ENCODE assay signal across 9 mouse cellular contexts in genomic region chr6:41091177-41091829, GRCm38 (mm10). TPM values are rescaled to one million over a fixed set of nuclear protein-coding genes. Genes with fewer than 3 reads are reported as not detected.
DNase-seq lines count a peak whose midpoint lies in the region; ATAC-seq and TF ChIP-seq lines count a peak whose summit lies in the region.
"Had no signal": no experiment of that assay in that cellular context is flagged by ENCODE, and none has a peak within 500 bp of the region (broad histone marks: within the 10 kb centered on the region; RNA-seq: fewer than 3 reads in every experiment).

No protein-coding gene starts in this region.

- H3K9ac ChIP-seq in kidney, postnatal 0 days (ENCODE audit: low read depth, low read length) = no peak overlapping the region
- H3K9ac ChIP-seq in midbrain, embryonic 13.5 days (replicated peaks) = no peak overlapping the region

- ATAC-seq in kidney, postnatal 0 days (replicated peaks; ENCODE audit: low FRiP score, low read depth) = no peak
- no peak; the same call in none of the 2 replicates for ATAC-seq in G1E (ENCODE audit: extremely low read depth, insufficient number of reproducible peaks, low FRiP score, poor library complexity, severe bottlenecking)
- 0 out of 2 replicates have a peak, but pooled peaks have one; percentile 60 for ATAC-seq in midbrain, embryonic 13.5 days

- DNase-seq in kidney, postnatal 0 days (ENCODE audit: low spot score) = peak; percentile 47
- no peak for DNase-seq in kidney, adult 8-10 months
- no peak for DNase-seq in G1E (ENCODE audit: low spot score)
- DNase-seq in c-Kit-positive CD71-positive TER-119-positive erythroid progenitor cells, embryonic 14.5 days (ENCODE audit: low spot score) = no peak
- DNase-seq in cerebellum, adult 11-12 months = no peak
- no peak for DNase-seq in adrenal gland, postnatal 10 days

- peak; percentile 61 for TF ChIP-seq CTCF in kidney, postnatal 0 days (IDR thresholded peaks at IDR 0.05; ENCODE audit: low read depth)
- 0 out of 2 replicates have a peak, but pooled peaks have one; percentile 11 for TF ChIP-seq CTCF in G1E (IDR thresholded peaks at IDR 0.05; ENCODE audit: low read depth, low read length)
- TF ChIP-seq CTCF in cortical plate, adult 2 months (IDR thresholded peaks at IDR 0.05; ENCODE audit: extremely low read depth, insufficient read depth, low read length) = peak; percentile 60

- WGBS in kidney, postnatal 0 days = 38% methylated on average over 4 of the region's 4 CpGs
- 59% methylated on average over 4 of the region's 4 CpGs for WGBS in midbrain, embryonic 13.5 days

- H3K4me3 ChIP-seq in kidney, postnatal 0 days (replicated peaks; ENCODE audit: low read depth, low read length) = no peak overlapping the region
- no peak overlapping the region for H3K4me3 ChIP-seq in G1E (ENCODE audit: low read depth, low read length)
- H3K4me3 ChIP-seq in cortical plate, adult 2 months (ENCODE audit: insufficient read depth, low read length) = no peak overlapping the region
- H3K4me3 ChIP-seq in midbrain, embryonic 13.5 days (replicated peaks) = no peak overlapping the region

- H3K4me1 ChIP-seq in kidney, postnatal 0 days (replicated peaks; ENCODE audit: insufficient read depth, low read length) = no peaks in the 10 kb centered on the region
- H3K4me1 ChIP-seq in G1E (ENCODE audit: insufficient read depth, low read depth, low read length) = peaks cover 21% of the 10 kb centered on the region
- no peaks in the 10 kb centered on the region for H3K4me1 ChIP-seq in cortical plate, adult 2 months (ENCODE audit: control insufficient read depth, insufficient read depth, low read length)
- no peaks in the 10 kb centered on the region for H3K4me1 ChIP-seq in midbrain, embryonic 13.5 days (replicated peaks)

- no peaks in the 10 kb centered on the region for H3K9me3 ChIP-seq in kidney, postnatal 0 days (replicated peaks; ENCODE audit: low read length)
- no peaks in the 10 kb centered on the region for H3K9me3 ChIP-seq in G1E (replicated peaks)
- no peaks in the 10 kb centered on the region for H3K9me3 ChIP-seq in midbrain, embryonic 13.5 days

- H3K27me3 ChIP-seq in kidney, postnatal 0 days (ENCODE audit: insufficient read depth, low read length) = no peaks in the 10 kb centered on the region
- H3K27me3 ChIP-seq in G1E (ENCODE audit: insufficient read depth, low read length) = peaks cover 9% of the 10 kb centered on the region
- H3K27me3 ChIP-seq in midbrain, embryonic 13.5 days = no peaks in the 10 kb centered on the region

- H3K27ac ChIP-seq in kidney, postnatal 0 days = no peak overlapping the region
- H3K27ac ChIP-seq in cortical plate, adult 2 months (ENCODE audit: insufficient read depth, low read length) = peak overlapping the region; percentile 33; the same call in 1 of the 2 replicates
- no peak overlapping the region for H3K27ac ChIP-seq in midbrain, embryonic 13.5 days

- H3K36me3 ChIP-seq in kidney, postnatal 0 days (ENCODE audit: insufficient read depth, low read length) = no peaks in the 10 kb centered on the region
- H3K36me3 ChIP-seq in G1E (replicated peaks) = no peaks in the 10 kb centered on the region
- no peaks in the 10 kb centered on the region for H3K36me3 ChIP-seq in midbrain, embryonic 13.5 days

- no peak for TF ChIP-seq POLR2A in cortical plate, adult 2 months (IDR thresholded peaks at IDR 0.05; ENCODE audit: extremely low read depth, insufficient read depth, low read length)

- no peak overlapping the region for H3K4me2 ChIP-seq in kidney, postnatal 0 days (ENCODE audit: low read length)
- H3K4me2 ChIP-seq in midbrain, embryonic 13.5 days (replicated peaks) = no peak overlapping the region

RNA-seq across cellular contexts. Expression of gene 2210010C04Rik, which starts 56.0 kb away (rescaled TPM):
- not detected in 2 replicates for polyA plus RNA-seq in kidney, postnatal 0 days (2015; fragmentation: Nextera tagmentation; extraction: Ambion mirVana)
- total RNA-seq in G1E (2014; fragmentation: Nextera tagmentation) (not detected in 2 replicates), G1E (2017) (not detected in 2 replicates)
- polyA plus RNA-seq in G1E (2012) = not detected in 2 replicates
- polyA plus RNA-seq in cortical plate, adult 2 months (2012; rRNA removed) = 0.09 and 0.13 TPM in 2 replicates
- not detected in 2 replicates for polyA plus RNA-seq in midbrain, embryonic 13.5 days (2015; fragmentation: Nextera tagmentation; extraction: Ambion mirVana)
- total RNA-seq in adrenal gland, postnatal 10 days (2021) = not detected
- total RNA-seq: layer of hippocampus, postnatal 36 days had no signal

Comparison
In these comparisons a context has a peak if more than half of its experiments do, and no peak if none do; other contexts are left out.
1. CTCF ChIP-seq: peak in every context shown above with its lines; median percentile 61 in kidney, postnatal 0 days; 60 in cortical plate, adult 2 months; 11 in G1E.